Mouse (Mus musculus): ENCODE data around the gene Sdk2.

Gene Sdk2

GRCm38 (mm10) chr11:113788183-113788789, 278.6 kb downstream of the Sdk2 start:
- no peak for DNase-seq (ENCODE audit: low spot score)

- no peak for DNase-seq (ENCODE audit: low spot score)
Observed at GRCm38 (mm10) chr11:113787432-113788182, 279.2 kb downstream of the Sdk2 start.

- DNase-seq (ENCODE audit: low spot score): no peak
Observed at GRCm38 (mm10) chr11:113787009-113787408, 279.8 kb downstream of the Sdk2 start.

GRCm38 (mm10) chr11:113786395-113786794, 280.5 kb downstream of the Sdk2 start:
- no peak for DNase-seq (ENCODE audit: low spot score)

- peak; percentile 48 for DNase-seq (ENCODE audit: low spot score)
Observed at GRCm38 (mm10) chr11:113785406-113786171, 281.3 kb downstream of the Sdk2 start.

- no peak for DNase-seq (ENCODE audit: low spot score)
Observed at GRCm38 (mm10) chr11:113784656-113785396, 282.0 kb downstream of the Sdk2 start.

GRCm38 (mm10) chr11:113782496-113782895, 284.4 kb downstream of the Sdk2 start:
- DNase-seq (ENCODE audit: low spot score): no peak

- DNase-seq (ENCODE audit: low spot score): no peak
Observed at GRCm38 (mm10) chr11:113782006-113782405, 284.8 kb downstream of the Sdk2 start.

GRCm38 (mm10) chr11:113779680-113780041, 287.2 kb downstream of the Sdk2 start:
- DNase-seq (ENCODE audit: low spot score): no peak

- DNase-seq (ENCODE audit: low spot score): no peak
Observed at GRCm38 (mm10) chr11:113778733-113779679, 287.8 kb downstream of the Sdk2 start.

GRCm38 (mm10) chr11:113777878-113778464, 288.9 kb downstream of the Sdk2 start:
- DNase-seq (ENCODE audit: low spot score): no peak

- no peak for DNase-seq (ENCODE audit: low spot score)
Observed at GRCm38 (mm10) chr11:113776851-113777511, 289.9 kb downstream of the Sdk2 start.

- no peak for DNase-seq (ENCODE audit: low spot score)
Observed at GRCm38 (mm10) chr11:113774773-113775172, 292.1 kb downstream of the Sdk2 start.

GRCm38 (mm10) chr11:113773191-113773590, 293.7 kb downstream of the Sdk2 start:
- no peak for DNase-seq (ENCODE audit: low spot score)

GRCm38 (mm10) chr11:113771187-113771586, 295.7 kb downstream of the Sdk2 start:
- no peak for DNase-seq (ENCODE audit: low spot score)

GRCm38 (mm10) chr11:113768356-113768755, 298.5 kb downstream of the Sdk2 start:
- no peak for DNase-seq (ENCODE audit: low spot score)

- no peak for DNase-seq (ENCODE audit: low spot score)
Observed at GRCm38 (mm10) chr11:113767285-113767684, 299.6 kb downstream of the Sdk2 start.

- no peak for DNase-seq (ENCODE audit: low spot score)
Observed at GRCm38 (mm10) chr11:113766284-113766985, 300.4 kb downstream of the Sdk2 start.

- DNase-seq (ENCODE audit: low spot score): no peak
Observed at GRCm38 (mm10) chr11:113764132-113764849, 302.6 kb downstream of the Sdk2 start.
